Mouse (Mus musculus) hindbrain, embryonic 13.5 days (tissue): Measurements from ENCODE around the gene Gm20425. TPM values are rescaled to one million over a fixed set of nuclear protein-coding genes. Genes with fewer than 3 reads are reported as not detected.

ENCODE experiments used
- ATAC-seq: fragments of 200-750 bp; cut with Nextera tagmentation; 2 replicates; pipeline ENCODE4 v1.8.0; 2017; ENCODE audit warnings: moderate TSS enrichment; ENCODE audit not compliant: low FRiP score
- H3K27ac ChIP-seq: fragments of 300-500 bp; sonication (generic); 2 replicates; pipeline ENCODE4 v1.5.1; 2015; ENCODE audit warnings: inconsistent platforms, mild to moderate bottlenecking, moderate library complexity
- H3K27me3 ChIP-seq: fragments of 300-500 bp; sonication (generic); 2 replicates; pipeline ENCODE4 v1.6.1; 2015; ENCODE audit warnings: mild to moderate bottlenecking, inconsistent platforms
- H3K36me3 ChIP-seq: fragments of 300-500 bp; sonication (generic); 2 replicates; pipeline ENCODE4 v1.6.1; 2015; ENCODE audit warnings: mild to moderate bottlenecking, inconsistent platforms
- H3K4me1 ChIP-seq: fragments of 300-500 bp; sonication (generic); replicated peaks from 2 replicates; pipeline ENCODE4 v1.6.1; 2015; ENCODE audit warnings: inconsistent platforms
- H3K4me2 ChIP-seq: fragments of 300-500 bp; sonication (generic); 2 replicates; pipeline ENCODE4 v1.6.1; 2015; ENCODE audit warnings: inconsistent platforms, mild to moderate bottlenecking, moderate library complexity
- H3K4me3 ChIP-seq: fragments of 300-500 bp; sonication (generic); 2 replicates; pipeline ENCODE4 v1.5.1; 2015; ENCODE audit warnings: mild to moderate bottlenecking, inconsistent platforms
- H3K9ac ChIP-seq: fragments of 300-500 bp; sonication (generic); 2 replicates; pipeline ENCODE4 v1.6.1; 2015; ENCODE audit warnings: mild to moderate bottlenecking, inconsistent platforms
- H3K9me3 ChIP-seq: fragments of 300-500 bp; sonication (generic); 2 replicates; pipeline ENCODE4 v1.6.1; 2016; ENCODE audit warnings: inconsistent platforms
- WGBS: fragments of 180-500 bp; shearing (Covaris S2); methylation state at CpG from one replicate; pipeline ENCODE4 v1.1.7; 2015; 5-methylcytosine and 5-hydroxymethylcytosine counted together
- polyA plus RNA-seq: library from polyadenylated mRNA; unstranded; fragments of >200 nt; fragmentation: Nextera tagmentation; extraction: Ambion mirVana; gene quantifications from 2 replicates; pipeline ENCODE4 v1.2.1, GENCODE M21; 2015

Gene Gm20425
- polyA plus RNA-seq = 3.5 and 4.7 TPM in 2 replicates

DNA sequence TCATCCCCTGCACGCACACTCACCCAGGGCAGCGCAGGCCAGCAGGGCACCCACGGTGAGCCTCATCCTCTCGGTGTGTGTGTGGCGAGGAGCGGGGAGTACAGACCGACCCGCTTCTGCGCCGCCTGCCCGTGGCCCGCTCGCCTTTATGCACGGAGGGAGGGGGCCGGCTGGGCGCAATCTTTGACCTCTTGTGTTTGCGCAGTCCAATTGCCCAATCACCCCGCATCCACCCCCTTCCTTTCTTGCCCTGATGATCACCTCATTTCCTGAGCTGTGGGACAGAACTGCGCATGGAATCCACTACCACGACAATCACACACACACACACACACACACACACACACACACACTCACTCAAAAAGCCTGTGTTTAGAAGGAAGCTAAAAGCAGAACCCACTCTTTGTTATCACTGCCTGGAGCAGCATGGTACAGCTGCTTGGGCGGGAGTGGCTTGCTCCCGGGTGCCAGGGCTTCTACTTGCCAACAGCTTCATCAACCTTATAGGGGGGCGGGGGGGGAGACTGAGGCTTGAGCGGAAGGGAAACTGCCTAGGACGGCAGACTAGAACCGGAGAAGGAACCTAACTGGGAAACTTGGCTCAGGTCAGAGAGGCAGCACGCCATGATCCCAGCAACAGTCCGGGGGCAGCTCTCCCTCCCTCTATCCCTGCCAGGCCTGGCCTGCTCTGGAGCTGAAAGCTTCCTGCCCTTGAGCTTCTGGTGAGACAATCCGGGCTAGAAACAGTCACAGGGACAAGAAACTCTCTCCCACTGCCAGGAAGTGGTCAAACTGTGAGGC is at the start of gene Gm20425, which contains the start of gene Trf:
Gm20425 (minus strand) TSS at position 157 of the 801 bp plus-strand sequence.
Trf (minus strand) TSS at position 294 of the 801 bp plus-strand sequence.
- WGBS = 51% methylated on average over 28 of the region's 29 CpGs
- no peaks in the 10 kb centered on the region for H3K27me3 ChIP-seq
- peak within 1 kb of the TSS; percentile 41 for H3K4me2 ChIP-seq
- peaks cover 13% of the 10 kb centered on the region for H3K4me1 ChIP-seq
- H3K4me3 ChIP-seq = no peak within 1 kb of the TSS
- ATAC-seq = peak; percentile 60; the same call in 1 of the 2 replicates
- H3K27ac ChIP-seq = peak within 1 kb of the TSS; percentile 70
- no peaks in the 10 kb centered on the region for H3K9me3 ChIP-seq
- peak within 1 kb of the TSS; percentile 61 for H3K9ac ChIP-seq
- H3K36me3 ChIP-seq = no peaks in the 10 kb centered on the region

GRCm38 (mm10) chr9:103276876-103277275 is 46.8 kb upstream of the Gm20425 start:
- H3K9me3 ChIP-seq = no peaks in the 10 kb centered on the region
- no peak for ATAC-seq
- 83% methylated on average over 6 of the region's 6 CpGs for WGBS
- no peaks in the 10 kb centered on the region for H3K27me3 ChIP-seq
- no peak overlapping the region for H3K4me2 ChIP-seq
- no peaks in the 10 kb centered on the region for H3K4me1 ChIP-seq
- no peak overlapping the region for H3K9ac ChIP-seq
- H3K4me3 ChIP-seq = no peak overlapping the region
- H3K27ac ChIP-seq = no peak overlapping the region
- H3K36me3 ChIP-seq = no peaks in the 10 kb centered on the region

DNA sequence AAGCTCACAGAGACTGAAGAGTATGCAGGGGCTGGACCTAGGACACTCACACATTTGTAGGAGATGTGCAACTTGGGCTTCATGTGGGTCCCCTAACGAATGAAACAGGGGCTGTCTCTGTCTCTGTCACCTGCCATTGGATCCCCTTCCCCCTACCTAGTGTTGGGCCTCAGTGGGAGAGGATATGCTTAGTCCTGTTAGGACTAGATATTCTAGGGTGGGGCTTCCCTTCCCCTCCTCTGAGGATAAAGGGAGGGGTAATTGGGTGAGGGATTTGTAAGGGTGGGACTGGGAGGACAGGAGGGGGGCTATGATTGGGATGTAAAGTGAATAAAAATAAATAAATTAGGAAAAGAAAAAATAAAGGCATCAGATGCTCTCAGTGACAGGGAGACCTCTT is 45.6 kb upstream of the Gm20425 start:
- H3K9ac ChIP-seq = no peak overlapping the region
- H3K4me1 ChIP-seq = peaks cover 6% of the 10 kb centered on the region; the same call in 1 of the 2 replicates
- 64% methylated on average over 1 of the region's 1 CpGs for WGBS
- no peaks in the 10 kb centered on the region for H3K9me3 ChIP-seq
- H3K4me2 ChIP-seq = no peak overlapping the region
- no peak overlapping the region for H3K4me3 ChIP-seq
- no peaks in the 10 kb centered on the region for H3K27me3 ChIP-seq
- no peak for ATAC-seq
- H3K27ac ChIP-seq = no peak overlapping the region
- H3K36me3 ChIP-seq = no peaks in the 10 kb centered on the region

DNA sequence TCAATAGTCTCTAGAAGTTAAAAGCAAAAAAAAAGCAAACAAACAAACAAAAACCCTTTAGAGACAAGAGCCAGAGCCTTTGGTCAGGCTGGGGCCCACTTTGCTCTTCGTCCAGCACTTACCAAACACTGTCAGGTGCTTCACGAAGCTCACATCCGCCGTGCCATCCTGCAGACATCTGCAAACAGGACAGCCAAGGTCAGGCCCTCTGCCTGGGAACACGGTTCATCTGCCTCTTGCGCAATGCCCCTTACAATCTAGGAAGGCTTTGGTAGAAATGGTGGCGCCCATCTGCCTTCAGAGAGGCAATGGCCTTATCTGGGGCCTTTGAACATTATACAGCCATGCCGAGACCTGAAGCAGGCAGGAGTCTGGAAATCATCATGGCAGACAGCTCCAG is 44.7 kb upstream of the Gm20425 start:
- H3K9me3 ChIP-seq = no peaks in the 10 kb centered on the region
- no peak overlapping the region for H3K4me2 ChIP-seq
- H3K4me3 ChIP-seq = no peak overlapping the region
- no peak overlapping the region for H3K9ac ChIP-seq
- 90% methylated on average over 8 of the region's 8 CpGs for WGBS
- H3K4me1 ChIP-seq = peaks cover 6% of the 10 kb centered on the region; the same call in 1 of the 2 replicates
- H3K36me3 ChIP-seq = no peaks in the 10 kb centered on the region
- no peaks in the 10 kb centered on the region for H3K27me3 ChIP-seq
- ATAC-seq = no peak
- no peak overlapping the region for H3K27ac ChIP-seq

DNA sequence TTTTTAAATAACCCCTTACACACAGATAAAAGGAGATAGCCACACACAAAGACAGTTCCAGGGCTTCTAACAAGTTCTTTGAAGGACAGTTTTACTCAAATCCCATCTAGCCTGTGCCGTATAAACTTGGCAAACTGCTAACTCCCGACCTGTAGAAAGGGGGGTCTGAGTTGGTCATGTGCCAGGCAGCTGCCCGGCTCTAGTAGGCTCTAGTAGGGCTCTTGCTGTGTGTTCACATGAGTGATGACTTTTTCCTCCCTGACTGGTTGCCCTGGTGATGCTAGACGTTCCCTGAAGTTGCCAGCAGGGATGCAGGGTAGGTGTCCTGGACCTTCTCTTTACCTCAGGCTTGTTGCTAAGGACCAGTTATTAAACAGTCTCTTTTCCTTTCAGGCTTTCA is 41.0 kb upstream of the Gm20425 start:
- 24% methylated on average over 4 of the region's 4 CpGs for WGBS

GRCm38 (mm10) chr9:103265778-103266177 is 35.7 kb upstream of the Gm20425 start:
- no peak overlapping the region for H3K27ac ChIP-seq
- H3K27me3 ChIP-seq = no peaks in the 10 kb centered on the region
- H3K9ac ChIP-seq = no peak overlapping the region
- H3K4me3 ChIP-seq = no peak overlapping the region
- ATAC-seq = no peak
- no peaks in the 10 kb centered on the region for H3K4me1 ChIP-seq
- no peak overlapping the region for H3K4me2 ChIP-seq
- 93% methylated on average over 4 of the region's 4 CpGs for WGBS
- no peaks in the 10 kb centered on the region for H3K36me3 ChIP-seq
- no peaks in the 10 kb centered on the region for H3K9me3 ChIP-seq

More for the DNA sequence above, 41.0 kb upstream of the Gm20425 start:
- Histone ChIP-seq H3K4me3 (no peak overlapping the region), H3K27me3 (no peaks in the 10 kb centered on the region), H3K27ac (no peak overlapping the region), H3K4me1 (peaks cover 6% of the 10 kb centered on the region; the same call in 1 of the 2 replicates), H3K4me2 (no peak overlapping the region), H3K9me3 (no peaks in the 10 kb centered on the region), H3K9ac (no peak overlapping the region), H3K36me3 (no peaks in the 10 kb centered on the region)
- ATAC-seq = peak; percentile 61

DNA sequence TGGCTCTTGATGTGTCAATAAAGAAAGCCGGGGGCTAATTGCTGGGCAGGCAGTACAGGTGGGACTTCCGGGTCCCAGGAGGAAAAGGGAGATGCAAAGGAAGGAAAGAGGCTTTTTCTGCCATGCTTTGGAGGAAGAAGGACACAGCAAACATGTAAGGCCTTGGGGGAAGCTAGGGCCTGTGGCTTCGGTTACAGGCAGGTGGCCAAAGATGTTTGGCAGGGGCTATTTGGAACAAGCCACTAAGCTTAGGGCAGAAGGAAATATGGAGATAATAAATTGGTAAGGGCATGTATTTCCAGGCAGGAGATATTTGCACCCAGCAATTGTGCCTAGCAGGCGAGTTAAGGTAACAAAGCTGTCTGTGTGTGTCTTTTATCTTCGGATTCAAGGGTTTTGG is 22.8 kb upstream of the Gm20425 start:
- no peaks in the 10 kb centered on the region for H3K9me3 ChIP-seq
- no peak for ATAC-seq
- no peak overlapping the region for H3K9ac ChIP-seq
- WGBS = 87% methylated on average over 5 of the region's 5 CpGs
- H3K4me1 ChIP-seq = no peaks in the 10 kb centered on the region
- H3K4me3 ChIP-seq = no peak overlapping the region
- no peaks in the 10 kb centered on the region for H3K27me3 ChIP-seq
- H3K4me2 ChIP-seq = no peak overlapping the region
- no peak overlapping the region for H3K27ac ChIP-seq
- H3K36me3 ChIP-seq = no peaks in the 10 kb centered on the region

DNA sequence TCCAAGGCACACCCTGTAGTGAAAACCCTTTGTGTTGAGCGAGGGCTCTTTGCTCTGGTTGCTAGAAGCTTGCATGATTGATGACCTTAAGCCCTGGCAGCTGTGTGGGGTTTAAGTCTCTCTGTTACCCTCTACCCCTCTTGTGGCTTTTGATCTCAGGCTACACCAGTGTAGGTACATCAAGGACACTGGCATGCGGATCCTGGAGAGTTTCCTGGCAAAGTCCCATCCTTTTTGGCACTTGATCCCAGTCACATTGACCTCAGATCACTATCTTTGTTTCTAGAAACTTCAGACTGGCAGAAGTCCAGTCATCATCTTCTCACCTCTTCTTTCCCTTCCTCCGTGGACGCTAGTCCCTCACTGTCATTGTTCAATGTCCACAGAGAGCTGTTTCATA is 18.5 kb upstream of the Gm20425 start:
- H3K27ac ChIP-seq = no peak overlapping the region
- no peaks in the 10 kb centered on the region for H3K9me3 ChIP-seq
- WGBS = 53% methylated on average over 4 of the region's 4 CpGs
- H3K36me3 ChIP-seq = no peaks in the 10 kb centered on the region
- no peaks in the 10 kb centered on the region for H3K4me1 ChIP-seq
- ATAC-seq = no peak
- no peaks in the 10 kb centered on the region for H3K27me3 ChIP-seq
- no peak overlapping the region for H3K4me3 ChIP-seq
- H3K4me2 ChIP-seq = no peak overlapping the region
- H3K9ac ChIP-seq = no peak overlapping the region

DNA sequence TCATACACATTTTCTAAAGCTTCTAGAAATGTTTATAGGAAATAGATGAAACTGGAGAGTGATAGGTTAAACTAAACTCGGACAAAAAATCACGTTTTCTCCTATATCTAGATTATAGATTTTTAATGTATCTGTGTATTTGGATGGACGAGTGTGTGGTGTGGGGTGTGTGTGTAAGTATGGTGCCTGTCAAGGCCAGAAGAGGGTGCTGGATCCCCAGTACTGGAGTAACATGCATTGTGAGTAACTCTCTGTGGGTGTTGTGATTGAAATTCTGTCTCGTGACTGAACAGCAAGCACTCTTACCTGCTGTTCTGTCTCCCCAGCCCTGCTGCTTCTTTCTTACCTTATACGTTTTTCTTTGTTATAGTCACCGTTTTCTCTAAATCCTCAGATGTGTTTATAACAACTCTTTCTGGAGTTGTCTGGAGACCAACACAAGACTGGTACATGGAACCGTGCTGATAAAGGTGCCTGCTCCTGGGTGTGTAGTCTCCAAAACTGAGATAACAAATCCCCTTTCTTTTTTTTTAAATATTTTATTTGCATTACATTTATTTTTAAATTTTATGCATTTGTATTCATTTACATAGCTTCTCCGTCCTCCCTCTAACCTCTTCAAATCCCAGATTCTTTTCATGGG is 16.5 kb upstream of the Gm20425 start:
- Histone ChIP-seq H3K9ac (no peak overlapping the region), H3K27ac (no peak overlapping the region), H3K9me3 (no peaks in the 10 kb centered on the region), H3K4me3 (no peak overlapping the region), H3K36me3 (no peaks in the 10 kb centered on the region), H3K4me2 (no peak overlapping the region), H3K27me3 (no peaks in the 10 kb centered on the region), H3K4me1 (no peaks in the 10 kb centered on the region)
- 88% methylated on average over 8 of the region's 8 CpGs for WGBS
- ATAC-seq = no peak

DNA sequence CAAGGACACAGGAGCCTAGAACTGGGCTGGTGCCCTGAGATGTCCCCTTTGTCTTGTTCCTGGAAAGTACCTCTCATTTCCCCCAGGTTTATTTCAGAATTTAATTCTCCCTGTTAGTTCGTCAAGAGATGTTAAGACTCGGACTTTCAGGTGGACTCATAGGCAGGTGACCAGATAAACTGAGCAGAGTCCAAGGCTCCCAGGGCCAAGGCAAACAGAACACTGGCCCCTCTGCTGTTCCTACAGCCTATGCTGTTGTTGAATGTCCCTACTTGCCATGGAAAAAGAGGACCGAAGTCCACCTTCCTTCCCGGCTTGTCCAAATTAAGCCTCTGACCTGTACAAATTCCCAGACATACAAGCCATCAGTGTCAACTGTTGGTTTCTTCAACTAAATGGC is 13.5 kb upstream of the Gm20425 start:
- H3K4me3 ChIP-seq = no peak overlapping the region
- no peak overlapping the region for H3K4me2 ChIP-seq
- peaks cover 6% of the 10 kb centered on the region; the same call in 1 of the 2 replicates for H3K4me1 ChIP-seq
- WGBS = 92% methylated on average over 4 of the region's 4 CpGs
- no peaks in the 10 kb centered on the region for H3K9me3 ChIP-seq
- no peaks in the 10 kb centered on the region for H3K36me3 ChIP-seq
- no peak overlapping the region for H3K27ac ChIP-seq
- ATAC-seq = no peak
- H3K27me3 ChIP-seq = no peaks in the 10 kb centered on the region
- H3K9ac ChIP-seq = no peak overlapping the region

DNA sequence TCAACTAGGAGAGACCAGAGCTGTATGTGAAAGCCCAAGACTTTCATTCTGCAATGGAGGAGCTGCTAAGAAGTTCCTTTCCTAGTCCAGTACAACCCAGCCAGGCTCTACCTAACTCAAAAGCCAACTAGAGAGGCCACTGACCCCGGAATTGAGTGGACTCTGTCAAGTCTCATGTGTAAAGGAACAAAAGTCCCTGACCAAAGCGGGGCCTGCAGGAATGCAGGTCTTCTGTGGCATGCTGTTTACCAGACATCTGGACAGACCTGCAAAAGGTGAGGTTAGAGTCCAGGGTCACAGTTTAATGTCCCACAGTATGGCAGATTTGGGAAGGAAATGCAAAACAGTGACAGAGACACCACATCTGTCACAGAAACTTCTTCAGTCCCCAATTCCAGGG is 11.1 kb upstream of the Gm20425 start:
- no peak overlapping the region for H3K9ac ChIP-seq
- no peaks in the 10 kb centered on the region for H3K9me3 ChIP-seq
- 87% methylated on average over 2 of the region's 2 CpGs for WGBS
- H3K4me1 ChIP-seq = peaks cover 6% of the 10 kb centered on the region; the same call in 1 of the 2 replicates
- no peak overlapping the region for H3K4me3 ChIP-seq
- no peak for ATAC-seq
- H3K36me3 ChIP-seq = no peaks in the 10 kb centered on the region
- no peaks in the 10 kb centered on the region for H3K27me3 ChIP-seq
- no peak overlapping the region for H3K4me2 ChIP-seq
- no peak overlapping the region for H3K27ac ChIP-seq

DNA sequence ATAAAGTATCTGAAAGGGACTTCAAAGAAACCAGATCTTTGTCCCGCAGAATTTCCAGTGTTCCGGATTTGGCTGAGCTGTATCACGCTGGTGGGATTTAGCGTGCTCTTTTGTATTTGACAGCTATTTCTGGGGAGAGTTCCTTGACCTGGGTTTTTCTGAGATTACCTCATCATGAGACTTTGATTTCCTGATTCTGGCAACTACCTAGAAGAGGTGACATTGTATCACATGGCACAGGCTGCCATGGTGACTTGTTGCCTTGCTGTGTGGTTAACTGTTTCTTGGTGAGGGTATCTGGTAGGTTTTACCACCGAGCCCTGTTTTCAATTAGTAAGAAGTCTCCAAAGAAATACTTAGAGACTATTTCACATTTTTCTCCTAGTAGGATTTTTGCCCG is 9.4 kb upstream of the Gm20425 start:
- no peaks in the 10 kb centered on the region for H3K9me3 ChIP-seq
- H3K4me1 ChIP-seq = peaks cover 10% of the 10 kb centered on the region; the same call in 1 of the 2 replicates
- WGBS = 93% methylated on average over 6 of the region's 6 CpGs
- H3K27ac ChIP-seq = no peak overlapping the region
- no peaks in the 10 kb centered on the region for H3K36me3 ChIP-seq
- no peaks in the 10 kb centered on the region for H3K27me3 ChIP-seq
- H3K9ac ChIP-seq = no peak overlapping the region
- H3K4me3 ChIP-seq = no peak overlapping the region
- no peak for ATAC-seq
- no peak overlapping the region for H3K4me2 ChIP-seq
